Mouse (Mus musculus): ENCODE data around the gene Otog. TPM values are rescaled to one million over a fixed set of nuclear protein-coding genes. Genes with fewer than 3 reads are reported as not detected.

Otog gene
- polyA plus RNA-seq, 1 experiment from 2014 or later = not detected

GRCm38 (mm10) chr7:46353216-46353615 lies 112.4 kb downstream of the Otog start:
- 44% methylated on average over 6 of the region's 8 CpGs for WGBS (ENCODE audit: insufficient replicate concordance)
- ATAC-seq (no peak), DNase-seq (no peak)
- Histone ChIP-seq H3K27ac (ENCODE audit: low read depth) (no peak overlapping the region), H3K4me3 (ENCODE audit: low read depth, low read length) (no peak overlapping the region), H3K36me3 (replicated peaks; ENCODE audit: insufficient read depth, low read length) (no peaks in the 10 kb centered on the region), H3K9me3 (ENCODE audit: low read length) (no peaks in the 10 kb centered on the region), H3K4me1 (ENCODE audit: insufficient read depth) (no peaks in the 10 kb centered on the region), H3K4me2 (ENCODE audit: low read depth, low read length) (no peak overlapping the region), H3K9ac (replicated peaks) (no peak overlapping the region), H3K27me3 (ENCODE audit: insufficient read depth, low read length) (peaks cover 14% of the 10 kb centered on the region)
- no peak for TF ChIP-seq EP300 (IDR thresholded peaks at IDR 0.05; ENCODE audit: low read depth)
- no peak for TF ChIP-seq CTCF (IDR thresholded peaks at IDR 0.05; ENCODE audit: low read depth)

- H3K9me3 ChIP-seq (ENCODE audit: low read length) = no peaks in the 10 kb centered on the region
- WGBS (ENCODE audit: insufficient replicate concordance) = 24% methylated on average over 4 of the region's 4 CpGs
- no peak overlapping the region for H3K4me3 ChIP-seq (ENCODE audit: low read depth, low read length)
- DNase-seq = no peak
- H3K9ac ChIP-seq (replicated peaks) = no peak overlapping the region
- no peak for ATAC-seq
- H3K27me3 ChIP-seq (ENCODE audit: insufficient read depth, low read length) = peaks cover 8% of the 10 kb centered on the region
- no peak overlapping the region for H3K4me2 ChIP-seq (ENCODE audit: low read depth, low read length)
- no peak for TF ChIP-seq EP300 (IDR thresholded peaks at IDR 0.05; ENCODE audit: low read depth)
- no peak for TF ChIP-seq CTCF (IDR thresholded peaks at IDR 0.05; ENCODE audit: low read depth)
- H3K36me3 ChIP-seq (replicated peaks; ENCODE audit: insufficient read depth, low read length) = no peaks in the 10 kb centered on the region
- H3K4me1 ChIP-seq (ENCODE audit: insufficient read depth) = no peaks in the 10 kb centered on the region
- no peak overlapping the region for H3K27ac ChIP-seq (ENCODE audit: low read depth)
These were observed 113.1 kb downstream of the Otog start for GRCm38 (mm10) chr7:46353875-46354274.

Other genes starting within 250 kb of the Otog start
- gene Abcc6, start 210.7 kb upstream of the Otog start, polyA plus RNA-seq (2015; fragmentation: Nextera tagmentation; extraction: Ambion mirVana) = 9.9 and 10.8 TPM in 2 replicates
- gene Nomo1, start 207.3 kb upstream of the Otog start, polyA plus RNA-seq (2015; fragmentation: Nextera tagmentation; extraction: Ambion mirVana) = 18.4 and 19.9 TPM in 2 replicates
- gene Kcnj11, start 140.2 kb upstream of the Otog start, polyA plus RNA-seq (2015; fragmentation: Nextera tagmentation; extraction: Ambion mirVana) = not detected in 2 replicates
- 0.09 and 0.11 TPM in 2 replicates for gene Abcc8, start 61.0 kb upstream of the Otog start, polyA plus RNA-seq (2015; fragmentation: Nextera tagmentation; extraction: Ambion mirVana)
- 0.08 and 0.11 TPM in 2 replicates for gene Ush1c, start 2.5 kb upstream of the Otog start, polyA plus RNA-seq (2015; fragmentation: Nextera tagmentation; extraction: Ambion mirVana)
- 0.09 TPM in 1 of 2 replicates, not detected in the other for gene Myod1, start 135.5 kb downstream of the Otog start, polyA plus RNA-seq (2015; fragmentation: Nextera tagmentation; extraction: Ambion mirVana)
- 0.07 TPM in 1 of 2 replicates, not detected in the other for gene Kcnc1, start 155.5 kb downstream of the Otog start, polyA plus RNA-seq (2015; fragmentation: Nextera tagmentation; extraction: Ambion mirVana)

Measured in liver, postnatal 0 days (tissue).